Mouse (Mus musculus) right cerebral cortex, postnatal 25 days (tissue): ENCODE measurements around the gene Ttc17.
A peak's percentile ranks its signal among the peaks of the same experiment; 100 is the strongest.
"Not testable (repeated sequence)": the region's sequence is repeated elsewhere in the genome, so short reads cannot be mapped to it uniquely, and the experiment has no call there.

Experiments used
- DNase-seq: peaks from one replicate; pipeline ENCODE4 v3.0.0; 2022

The Ttc17 gene

DNA sequence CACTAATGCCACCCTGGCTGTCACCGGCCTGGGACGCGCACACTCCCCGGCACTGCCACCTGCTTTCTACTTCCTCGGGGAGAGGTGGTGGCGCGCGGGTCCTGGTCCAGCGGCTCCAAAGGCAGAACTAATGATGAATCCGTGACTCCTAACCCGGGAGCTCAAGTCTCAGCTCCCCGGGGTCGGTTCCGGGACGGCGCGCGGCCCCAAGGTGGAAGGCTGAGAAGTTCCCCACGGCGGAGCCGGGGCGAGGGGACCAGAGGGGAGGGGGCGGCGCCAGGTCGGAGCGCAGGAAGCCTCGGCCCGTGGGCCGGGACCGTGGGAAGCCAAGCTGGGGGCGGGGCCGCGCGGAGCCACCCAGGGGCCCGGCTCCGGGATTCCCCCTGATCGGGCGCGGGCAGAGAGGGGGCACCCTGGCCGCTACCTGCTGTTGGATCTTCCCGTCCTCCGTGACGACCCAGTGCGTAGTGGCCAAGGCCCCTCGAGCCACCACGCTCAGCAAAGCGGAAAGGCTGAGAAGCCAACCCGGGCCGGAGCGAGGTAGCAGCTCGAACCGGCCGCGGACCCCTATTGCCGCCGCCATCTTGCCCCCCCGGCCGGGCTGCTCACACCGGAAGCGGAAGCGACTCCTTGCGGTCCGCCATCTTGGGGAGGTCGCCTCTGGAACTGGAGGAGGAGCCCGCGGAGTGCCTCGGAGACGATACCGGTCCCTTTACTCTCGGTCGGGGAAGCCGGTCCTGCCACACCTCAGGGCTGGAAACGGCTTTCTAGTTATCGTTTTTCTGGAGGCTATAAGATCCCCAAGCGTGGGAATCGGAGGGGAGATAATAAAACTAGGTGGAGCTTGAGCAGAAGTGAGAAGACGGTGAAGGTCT is at the start of gene Ttc17:
Gene Ttc17 (minus strand): TSS at position 607 of the 875 bp plus-strand sequence.
- DNase-seq = peak; percentile 87

DNA sequence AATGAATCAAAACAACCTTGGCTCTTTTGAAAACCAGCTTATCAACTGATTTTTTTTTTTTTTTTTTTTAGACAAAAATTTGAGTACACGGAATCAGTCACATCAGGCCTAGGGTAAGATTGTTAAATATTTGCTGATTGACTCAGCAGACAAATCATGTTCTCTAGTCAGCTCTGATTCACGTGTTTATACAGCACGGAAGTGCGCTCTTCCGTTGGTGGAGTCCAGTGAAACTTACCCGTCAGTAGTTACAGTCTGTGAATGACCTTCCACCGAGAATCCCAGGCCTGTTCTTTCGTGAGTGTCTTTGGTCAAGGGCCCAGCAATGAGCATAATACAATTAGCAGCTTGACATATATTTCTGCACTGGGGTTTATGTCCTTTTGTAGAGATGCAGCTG is 43.2 kb upstream of the Ttc17 start:
- DNase-seq = no peak

DNA sequence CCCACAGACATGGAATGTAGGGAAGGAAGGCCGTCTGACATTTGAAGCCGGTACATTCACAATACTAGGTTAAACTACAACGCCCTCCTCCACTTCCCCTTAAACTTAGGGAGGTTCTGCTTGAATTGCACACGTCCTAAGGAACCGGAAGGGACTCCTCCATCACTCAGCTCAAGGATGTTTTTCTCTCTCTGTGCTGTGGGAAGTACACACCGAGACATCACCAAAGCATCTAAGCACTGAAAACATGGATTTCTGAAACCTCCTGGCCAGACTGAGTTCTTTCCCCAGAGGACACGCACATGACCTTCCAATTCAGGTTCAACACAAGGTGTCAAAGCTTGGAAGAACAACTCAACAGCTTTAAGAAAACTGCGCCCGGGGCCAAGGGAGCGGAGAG is 30.5 kb upstream of the Ttc17 start:
- no peak for DNase-seq

DNA sequence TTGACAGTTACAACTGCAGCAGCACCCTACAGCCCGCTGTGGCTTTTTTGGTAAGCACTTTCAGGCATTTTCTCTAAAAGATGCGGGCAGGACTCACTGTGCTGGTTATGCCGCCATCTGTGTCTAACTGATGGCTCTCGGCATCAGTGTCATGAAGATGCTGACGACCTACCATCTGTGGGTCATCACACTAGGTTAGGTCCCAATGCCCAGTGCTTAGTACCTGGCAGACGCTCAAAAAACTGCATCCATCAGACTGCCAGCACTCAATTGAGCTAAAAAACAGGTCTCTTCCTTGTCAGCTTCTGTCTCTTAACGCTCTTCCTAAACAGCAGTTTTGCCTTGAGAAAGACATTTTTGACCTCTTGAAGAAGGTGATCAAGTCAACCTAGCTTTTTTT is 29.0 kb upstream of the Ttc17 start:
- no peak for DNase-seq

DNA sequence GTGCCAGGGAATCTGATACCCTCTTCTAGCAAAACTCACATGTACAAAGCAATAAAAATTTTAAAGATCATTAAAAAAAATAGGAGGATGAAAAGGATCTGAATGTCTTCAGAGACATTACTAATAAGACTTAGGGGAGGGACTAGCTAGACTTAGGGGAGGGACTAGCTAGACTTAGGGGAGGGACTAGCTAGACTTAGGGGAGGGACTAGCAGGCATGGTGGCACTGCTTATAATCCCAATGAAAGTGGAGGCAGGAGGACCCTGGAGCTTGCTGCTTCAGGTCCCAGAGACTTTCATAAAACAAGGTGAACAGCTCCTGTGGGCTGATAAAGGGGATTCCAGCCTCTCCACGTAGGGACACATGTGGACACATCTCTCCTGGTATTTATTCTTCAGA is 28.3 kb upstream of the Ttc17 start:
- no peak for DNase-seq

DNA sequence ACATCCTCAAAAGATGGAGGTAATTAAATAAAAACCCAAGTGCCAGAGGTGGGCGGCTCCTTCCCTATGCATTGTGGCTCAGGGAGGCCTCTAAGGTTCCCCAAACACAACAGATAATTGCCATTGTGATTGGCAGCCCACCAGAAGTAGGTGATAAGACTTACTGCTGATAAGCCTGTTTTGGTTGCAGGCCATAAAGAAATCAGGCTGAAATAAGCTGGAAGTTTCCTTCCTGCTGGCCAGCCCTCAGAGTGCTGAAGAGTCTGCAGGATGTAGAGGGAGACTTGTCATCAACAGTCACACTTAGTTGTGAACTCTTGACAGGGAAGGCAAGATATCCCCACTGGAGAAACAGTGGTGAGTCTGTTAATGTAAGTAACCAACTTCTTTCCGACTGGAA is 25.7 kb upstream of the Ttc17 start:
- no peak for DNase-seq

DNA sequence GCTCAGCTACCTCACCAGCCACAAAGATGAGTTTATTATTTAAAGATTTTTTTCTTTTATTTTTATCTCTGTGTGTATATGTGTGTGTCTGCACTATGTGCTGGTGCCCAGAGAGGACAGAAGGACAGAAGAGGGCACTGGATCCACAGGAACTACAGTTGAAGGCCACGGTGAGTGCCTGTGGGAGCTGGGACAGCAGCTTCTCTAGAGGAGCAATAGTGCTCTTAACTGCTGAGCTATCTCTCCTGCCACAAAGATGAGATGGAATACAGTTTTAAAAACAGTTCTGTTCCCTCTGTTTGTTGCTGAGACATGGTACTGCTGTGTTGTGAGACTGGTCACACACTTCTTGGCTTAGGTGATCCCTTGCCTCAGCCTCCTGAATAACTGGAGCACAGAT is 22.0 kb upstream of the Ttc17 start:
- no peak for DNase-seq

DNA sequence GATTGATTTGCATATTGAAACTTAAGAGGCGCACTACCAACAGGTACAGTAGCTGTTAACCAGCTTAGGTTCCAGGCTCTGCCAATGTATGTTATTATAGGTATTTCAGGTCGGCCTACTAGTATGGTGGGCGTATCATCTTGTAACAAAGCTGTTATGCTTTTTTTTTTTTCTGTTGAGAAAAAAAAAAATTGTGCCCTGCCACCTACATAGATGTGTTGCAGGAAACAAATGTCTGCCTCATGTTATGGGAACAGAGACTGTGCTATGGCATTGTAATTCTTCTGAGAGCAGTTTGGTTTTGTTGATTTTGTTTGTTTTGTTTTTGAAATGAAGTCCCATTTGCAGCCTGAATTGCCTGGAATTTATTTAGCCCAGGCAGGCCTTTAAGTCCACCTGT is 952 bp upstream of the Ttc17 start:
- DNase-seq = no peak

DNA sequence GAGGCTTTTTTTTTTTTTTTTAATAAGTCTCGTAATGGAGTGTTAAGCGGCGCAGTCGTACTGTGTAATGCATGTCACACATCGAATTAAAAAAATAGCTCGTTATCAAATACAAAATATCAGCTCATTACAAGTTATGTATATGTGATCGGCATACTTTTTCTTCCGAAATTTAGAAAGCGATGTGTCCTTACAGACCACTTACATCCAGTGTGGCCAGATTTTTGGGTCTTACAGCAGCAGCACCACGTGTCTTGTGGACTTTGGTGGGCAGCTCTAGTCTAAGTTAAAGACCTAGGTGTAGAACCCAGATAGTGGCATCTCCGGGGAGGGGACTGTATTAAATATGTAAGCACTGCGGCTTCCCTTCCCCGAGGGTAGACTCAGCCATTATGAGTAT is 532 bp upstream of the Ttc17 start:
- DNase-seq = no peak

DNA sequence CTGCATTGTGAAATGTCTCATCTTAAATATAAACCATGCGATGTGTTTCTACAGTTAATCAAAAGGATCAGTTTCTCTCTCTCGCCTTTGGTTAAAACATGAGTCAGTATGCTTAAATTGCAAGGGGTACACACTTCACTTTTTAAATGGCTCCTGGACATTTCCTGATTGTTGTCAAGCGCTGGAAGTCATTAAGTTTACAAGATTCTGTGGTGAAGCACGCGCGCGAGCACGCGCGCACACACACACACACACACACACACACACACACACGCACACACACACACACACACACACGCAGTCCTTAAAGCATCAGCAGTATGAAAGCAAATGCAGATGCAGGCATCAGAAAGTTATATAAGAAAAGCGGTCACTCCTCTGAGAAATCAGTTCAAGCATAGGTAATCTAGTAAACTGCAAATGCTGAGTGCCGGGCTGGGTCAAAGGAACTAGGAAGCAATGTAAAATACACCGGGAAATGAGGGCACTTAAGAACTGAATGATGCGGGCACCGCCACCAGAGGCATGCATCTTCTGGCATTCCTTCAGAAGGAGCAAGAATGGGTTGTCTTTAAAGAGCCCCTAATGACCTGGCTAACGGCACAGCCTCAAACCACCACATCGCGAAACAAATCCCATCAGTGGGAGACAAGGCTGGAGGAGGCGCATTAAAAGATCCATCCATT is 949 bp downstream of the Ttc17 start:
- DNase-seq = no peak

DNA sequence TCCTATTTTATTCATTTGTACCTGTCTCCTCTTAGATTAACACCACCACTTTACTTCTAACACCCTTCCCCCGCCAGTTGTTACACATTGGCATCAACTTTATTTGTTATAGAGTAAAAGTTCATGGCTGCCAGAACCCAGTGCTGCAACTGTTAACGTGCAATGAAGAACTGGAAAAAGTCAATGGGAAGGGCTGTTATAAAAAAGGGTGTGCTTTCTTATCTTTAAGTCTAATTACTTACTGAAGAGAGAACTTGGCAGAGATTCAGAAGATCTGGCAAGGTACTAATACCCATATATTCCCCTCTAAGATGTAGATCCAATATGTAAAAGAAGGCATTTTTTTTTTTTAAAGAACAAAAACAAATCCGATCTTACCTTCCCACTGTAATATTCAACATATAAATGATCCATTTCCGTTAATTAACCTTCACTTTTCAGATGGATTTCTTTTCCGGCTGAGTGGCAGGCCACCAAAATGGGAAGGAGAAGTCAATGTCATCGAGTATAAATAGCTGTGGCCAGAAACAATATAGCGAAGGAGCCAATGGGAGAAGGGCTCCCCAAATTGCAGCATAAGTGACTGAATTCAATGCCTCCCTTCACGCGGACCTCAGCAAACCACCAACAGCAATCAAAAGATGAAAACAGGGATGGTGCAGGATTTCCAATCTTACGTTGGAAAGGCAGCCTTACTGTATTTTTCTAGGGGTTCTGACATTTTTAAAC is 1.8 kb downstream of the Ttc17 start:
- DNase-seq = no peak

DNA sequence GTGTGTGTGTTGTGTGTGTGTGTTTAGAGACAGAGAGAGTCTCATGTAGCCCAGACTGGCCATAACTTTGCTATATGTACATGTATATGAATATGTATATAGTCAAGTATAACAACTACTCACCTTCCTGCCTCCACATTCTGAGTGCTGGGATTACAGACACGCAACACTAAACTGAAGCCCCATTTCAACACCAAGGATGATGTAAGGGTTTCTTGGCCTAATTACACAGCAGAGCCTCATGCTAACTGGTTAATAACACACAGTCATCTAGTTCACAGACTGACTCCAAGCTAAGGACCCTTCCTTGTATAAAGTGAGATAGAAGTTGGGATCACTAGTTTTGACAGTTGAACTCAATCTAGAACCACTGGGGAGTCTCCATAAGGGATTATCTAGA is 3.9 kb downstream of the Ttc17 start:
- DNase-seq = no peak

DNA sequence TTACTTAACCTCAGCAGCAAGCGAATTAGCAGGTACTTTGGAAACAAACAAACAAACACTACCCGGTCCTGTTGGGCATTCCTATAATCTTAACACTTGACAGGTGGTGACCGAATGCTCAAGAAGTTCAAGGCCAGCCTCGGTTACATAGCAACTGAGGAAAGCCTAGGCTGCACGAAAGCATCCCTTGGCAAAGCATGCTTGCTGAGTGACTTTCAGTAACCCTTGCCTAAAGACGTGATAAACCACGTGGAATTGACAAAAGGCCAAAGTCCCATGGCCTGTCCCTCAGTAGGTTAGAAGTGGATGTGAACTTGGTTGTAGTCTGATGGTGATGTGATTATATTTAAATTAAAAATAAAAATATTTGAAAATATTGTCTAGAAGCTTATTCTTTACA is 4.4 kb downstream of the Ttc17 start:
- no peak for DNase-seq

DNA sequence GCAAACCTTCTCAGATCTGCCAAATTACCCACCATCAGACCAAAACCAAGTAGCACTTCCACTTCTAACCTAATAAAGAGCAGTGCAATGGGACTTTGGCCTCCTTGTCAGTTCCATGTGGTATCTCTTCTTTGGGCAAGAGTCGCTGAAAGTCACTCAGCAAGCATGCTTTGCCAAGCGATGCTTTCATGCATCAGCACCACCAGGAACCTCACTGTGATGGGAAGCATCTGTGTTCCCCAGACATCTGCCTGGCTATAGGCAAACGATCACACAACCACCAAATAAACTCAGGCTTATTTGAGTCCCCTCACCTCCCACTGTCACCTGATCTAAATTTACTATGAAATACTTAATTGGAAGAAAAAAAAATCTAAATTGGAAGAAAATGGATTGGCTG is 5.5 kb downstream of the Ttc17 start:
- no peak for DNase-seq

DNA sequence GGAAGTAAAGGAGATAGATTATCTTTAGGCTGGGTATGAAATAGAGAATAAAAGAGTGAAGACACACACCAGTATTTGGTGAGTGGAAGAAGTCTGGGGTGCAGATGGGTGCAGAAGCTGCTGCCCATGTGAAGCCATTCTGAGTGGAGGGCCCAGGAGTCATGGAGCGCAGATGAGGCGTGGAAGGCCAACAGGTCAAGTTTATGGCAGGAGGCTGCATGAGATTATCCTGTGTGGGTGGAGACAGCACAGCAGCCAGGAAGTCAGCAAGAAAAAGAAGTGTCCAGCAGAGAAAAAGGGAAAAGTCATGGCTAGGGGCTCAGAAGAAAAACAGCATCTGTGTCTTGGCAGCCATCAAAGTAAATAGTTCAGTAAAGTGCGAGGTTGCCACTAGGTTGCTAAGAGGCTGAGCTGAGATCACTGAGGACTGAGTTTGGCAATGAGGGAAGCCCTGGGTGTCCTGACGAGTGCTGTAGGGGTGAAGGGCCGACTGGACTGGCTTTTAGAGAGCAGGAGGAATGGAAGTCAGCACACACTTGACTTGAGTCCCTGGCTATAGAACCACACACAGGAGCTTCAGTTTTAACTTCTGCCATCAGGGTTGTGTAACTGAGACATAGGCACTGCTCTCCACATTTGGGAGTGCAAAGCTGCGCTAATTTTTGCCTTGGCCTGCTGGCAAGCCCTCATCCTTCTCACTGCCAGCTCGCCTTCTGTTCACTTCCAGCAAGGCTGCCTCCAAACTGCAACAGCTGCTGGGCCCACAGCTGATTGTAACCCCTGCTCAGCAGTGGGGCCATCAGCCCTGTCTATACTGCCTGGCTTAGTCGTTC is 8.1 kb downstream of the Ttc17 start:
- DNase-seq = peak; percentile 59

DNA sequence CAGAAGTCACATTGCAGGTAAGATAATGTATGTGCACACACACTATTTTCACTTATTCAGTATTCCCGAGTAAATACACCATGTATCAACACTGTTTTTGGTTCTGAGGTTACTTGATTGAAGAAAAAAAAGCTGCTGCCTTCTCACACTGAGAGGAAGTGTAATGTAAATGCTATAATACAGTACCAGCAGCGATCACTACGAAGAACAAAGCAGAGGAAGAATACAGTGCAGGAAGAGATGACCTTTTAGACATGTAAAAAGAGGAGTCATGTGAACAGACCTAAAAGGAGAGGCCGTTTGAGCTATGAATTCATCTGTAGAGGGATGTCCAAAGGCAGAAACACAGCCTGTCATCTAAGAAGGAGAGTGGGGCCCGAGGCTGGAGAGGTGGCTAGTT is 9.0 kb downstream of the Ttc17 start:
- DNase-seq = no peak

DNA sequence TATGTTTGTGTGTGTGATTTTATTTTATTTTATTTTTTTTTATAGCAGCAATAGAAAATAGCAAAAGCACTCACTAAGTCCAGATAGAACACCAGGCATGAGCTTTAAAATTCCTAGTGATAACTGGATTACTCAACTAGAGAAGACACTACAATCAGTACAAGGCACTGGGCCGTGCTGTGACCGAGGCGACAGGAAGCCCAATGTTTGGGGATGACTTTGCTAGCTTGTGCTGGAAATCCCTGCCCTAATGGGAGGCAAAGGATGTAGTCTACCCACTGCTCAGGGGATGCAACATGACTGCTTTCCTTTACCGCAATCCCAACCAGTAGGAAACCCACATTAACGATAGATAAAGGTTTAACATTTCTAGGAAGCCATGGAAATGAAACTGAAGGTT is 10.2 kb downstream of the Ttc17 start:
- DNase-seq = no peak

DNA sequence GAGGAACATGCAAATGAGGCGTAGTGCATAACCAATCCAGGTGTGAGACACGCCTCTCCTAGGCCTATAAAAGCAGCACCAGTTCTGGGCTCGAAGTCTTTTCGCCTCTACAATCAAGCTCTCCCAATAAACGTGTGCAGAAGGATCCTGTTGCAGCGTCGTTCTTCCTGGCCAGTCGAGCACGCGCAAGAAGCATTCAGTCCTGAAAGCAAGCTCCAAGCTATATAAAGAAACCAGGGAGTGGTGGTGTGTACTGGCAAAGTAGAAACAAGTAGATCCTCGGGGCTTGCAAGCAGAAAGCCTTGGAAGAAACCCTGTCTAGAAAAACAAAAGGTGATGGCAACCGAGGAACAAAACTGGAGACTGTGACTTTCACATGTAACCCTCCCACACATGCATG is 15.4 kb downstream of the Ttc17 start:
- not testable (repeated sequence) for DNase-seq

DNA sequence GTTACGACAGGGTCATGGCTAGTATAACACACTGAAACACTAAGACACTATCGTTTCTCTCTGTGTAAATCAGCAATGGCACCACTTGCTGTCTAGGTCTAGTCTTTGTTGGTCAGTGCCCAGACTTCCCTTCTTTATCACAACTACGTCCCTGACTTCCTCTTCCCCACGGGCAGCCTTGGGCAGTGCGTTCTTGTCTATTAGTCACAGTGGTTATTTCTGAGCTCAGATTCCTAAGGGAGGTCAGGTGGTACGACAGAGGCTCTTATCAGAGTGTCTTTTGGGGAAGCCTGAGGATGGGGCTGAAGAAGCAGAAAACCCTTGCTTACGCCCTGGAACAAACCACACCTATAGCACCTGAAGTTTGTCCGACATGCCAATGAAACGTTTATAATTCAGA is 17.5 kb downstream of the Ttc17 start:
- DNase-seq = no peak

DNA sequence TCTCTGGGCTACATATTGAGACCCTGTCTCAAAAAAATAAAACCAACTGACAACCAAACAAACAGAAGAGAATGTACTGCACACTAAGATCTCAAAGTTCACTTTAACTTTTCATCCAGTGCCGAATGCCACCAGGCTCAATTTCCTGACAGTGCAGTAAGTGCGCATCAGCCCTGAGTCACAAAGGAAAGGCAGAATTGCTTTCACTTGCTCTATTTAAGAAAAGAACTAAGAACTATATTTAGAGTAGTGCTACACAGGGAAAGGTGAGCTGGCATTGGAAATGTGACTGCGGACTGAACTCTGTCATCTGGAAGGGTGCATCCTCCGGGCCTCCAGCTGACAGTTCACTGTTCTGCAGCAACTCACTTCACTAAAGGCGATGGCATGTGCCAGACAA is 18.6 kb downstream of the Ttc17 start:
- no peak for DNase-seq

DNA sequence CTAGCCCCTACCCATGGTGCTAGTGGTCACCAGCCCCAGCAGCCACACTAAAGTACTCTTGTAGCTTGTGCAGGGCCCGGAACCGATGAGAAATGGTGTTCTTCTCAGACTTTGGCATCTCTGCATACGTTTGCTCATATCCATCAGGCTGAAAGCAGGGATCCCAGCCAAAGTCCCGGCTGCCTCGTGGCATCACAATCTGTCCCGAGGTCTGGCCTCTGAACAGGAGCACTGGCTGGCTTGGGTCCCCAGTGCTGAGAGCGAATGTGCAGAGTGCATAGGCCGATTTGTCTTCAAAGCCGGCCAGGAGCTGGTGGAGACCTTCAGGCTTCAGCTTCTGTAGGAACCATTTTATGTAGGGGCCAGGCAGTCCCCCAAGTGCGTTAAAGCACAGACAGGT is 22.0 kb downstream of the Ttc17 start:
- not testable (repeated sequence) for DNase-seq

DNA sequence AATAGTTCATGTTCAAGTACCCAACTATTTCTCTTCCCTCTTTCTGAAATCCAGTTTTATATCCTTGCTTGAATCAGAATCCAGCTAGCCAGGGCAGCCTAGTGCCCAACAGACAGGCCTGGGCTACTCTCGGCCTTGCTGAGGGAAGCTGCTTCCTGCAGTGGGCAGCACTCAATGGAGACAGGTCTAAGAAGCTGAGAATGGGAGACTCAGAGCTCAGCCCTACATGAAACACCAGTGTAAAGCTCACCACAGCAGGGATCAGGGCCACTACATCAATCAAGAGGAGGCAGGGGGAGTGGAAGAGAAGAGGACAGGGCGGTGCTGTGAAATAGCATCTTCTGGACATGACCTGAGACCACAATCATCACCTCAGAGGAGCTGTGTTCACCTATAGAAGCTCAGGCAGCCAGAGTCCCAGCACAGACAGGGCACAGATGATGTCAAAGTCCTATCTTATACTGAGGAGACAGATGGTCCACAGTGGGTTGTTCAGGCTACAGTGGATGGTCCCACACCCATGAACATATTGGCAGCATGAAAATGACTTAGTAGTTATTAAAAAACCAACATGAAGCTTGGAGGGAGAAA is 25.3 kb downstream of the Ttc17 start:
- DNase-seq = no peak

DNA sequence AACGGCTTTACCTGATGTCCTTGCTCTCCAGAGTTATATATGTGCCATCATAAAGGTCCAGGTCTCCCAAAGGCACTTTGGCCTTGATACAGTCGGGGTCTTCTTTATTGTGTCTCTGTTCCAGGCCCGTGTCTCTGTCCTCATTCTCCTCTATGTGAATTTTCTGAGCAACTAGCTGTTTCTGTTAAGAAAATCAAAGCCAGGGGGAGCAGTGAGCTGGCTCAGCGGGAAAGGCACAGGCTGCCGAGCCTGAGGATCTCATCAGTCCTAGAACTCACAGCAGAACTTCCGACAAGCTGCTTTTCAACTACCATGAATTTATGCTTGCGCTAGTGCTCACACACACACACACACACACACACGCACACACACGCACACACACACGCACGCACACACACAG is 27.8 kb downstream of the Ttc17 start:
- no peak for DNase-seq
